Mouse (Mus musculus): ENCODE results near the gene Olfr1499. TPM values are rescaled to one million over a fixed set of nuclear protein-coding genes. Genes with fewer than 3 reads are reported as not detected.

Gene Olfr1499
- not detected in 2 replicates for polyA plus RNA-seq (2015; fragmentation: Nextera tagmentation; extraction: Ambion mirVana)

GRCm38 (mm10) chr19:13819347-13819746, at the start of gene Olfr1499:
Gene Olfr1499 (minus strand): TSS chr19:13819447.

DNA sequence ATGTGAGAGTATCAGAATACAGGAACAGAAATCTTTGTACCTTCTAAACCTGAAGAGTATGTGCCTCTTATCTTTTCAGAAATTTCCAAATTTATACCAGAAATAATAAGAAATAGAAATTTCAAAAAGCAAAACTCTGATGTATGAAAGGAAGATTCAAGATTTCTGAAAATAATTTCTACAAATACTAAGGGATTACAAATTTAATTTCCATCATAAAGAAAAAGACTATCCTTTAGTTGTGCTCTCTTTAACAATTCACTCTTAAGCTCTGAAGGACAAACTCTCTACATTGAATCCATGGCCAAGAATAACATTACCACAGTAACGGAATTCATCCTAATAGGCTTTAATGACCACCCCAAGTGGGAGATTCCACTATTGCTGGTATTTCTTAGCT, 42.2 kb upstream of the Olfr1499 start, which contains the start of gene Olfr1502:
Gene Olfr1502 (plus strand): TSS at position 301 of the 400 bp plus-strand sequence.

DNA sequence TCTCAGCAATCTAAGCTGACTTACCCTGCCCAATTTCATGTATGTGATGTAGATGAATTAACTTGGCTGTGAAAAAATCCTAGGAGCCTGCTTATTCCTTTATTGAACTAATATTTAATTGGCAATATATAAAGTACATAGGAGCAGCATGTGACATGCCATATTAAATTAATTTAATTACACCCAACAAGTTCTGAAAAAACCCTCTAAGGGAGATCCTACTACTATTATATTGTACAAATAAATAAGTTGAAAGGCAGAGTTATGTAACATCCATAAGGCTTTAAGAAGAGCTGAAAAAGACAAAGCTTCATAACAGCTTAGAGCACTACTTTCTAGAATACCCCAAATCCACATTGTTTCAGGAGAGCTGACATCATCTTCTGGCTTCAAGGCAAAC, 31.3 kb upstream of the Olfr1499 start, which contains the start of gene Olfr1501:
Gene Olfr1501 (minus strand): TSS at position 101 of the 400 bp plus-strand sequence.

GRCm38 (mm10) chr19:13830388-13830787, 11.1 kb upstream of the Olfr1499 start, which contains the start of gene Olfr1500:
Gene Olfr1500 (minus strand): TSS chr19:13830488.

DNA sequence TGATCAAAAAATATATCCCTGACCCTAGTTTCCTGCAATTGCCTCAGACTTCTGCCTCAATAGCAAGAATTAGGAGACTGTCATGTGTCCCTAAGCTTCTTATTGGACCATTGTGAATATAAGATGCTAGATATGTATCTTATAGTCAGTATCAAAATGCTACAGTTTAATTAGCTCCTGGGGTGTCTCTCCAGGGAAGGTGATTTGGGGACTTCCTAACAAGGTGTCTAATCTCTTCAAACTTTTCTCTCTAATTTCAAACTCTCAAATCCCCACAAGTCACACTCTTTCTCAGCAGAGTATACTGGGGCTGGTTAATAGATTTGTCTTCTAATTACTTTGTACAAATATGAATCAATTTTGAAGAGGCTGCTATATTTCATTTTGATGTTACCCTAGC, 21.1 kb downstream of the Olfr1499 start, which contains the start of gene Olfr1497:
Gene Olfr1497 (minus strand): TSS at position 101 of the 400 bp plus-strand sequence.

GRCm38 (mm10) chr19:13777578-13777977, 41.7 kb downstream of the Olfr1499 start, which contains the start of gene Olfr1496:
Gene Olfr1496 (plus strand): TSS chr19:13777878.

DNA sequence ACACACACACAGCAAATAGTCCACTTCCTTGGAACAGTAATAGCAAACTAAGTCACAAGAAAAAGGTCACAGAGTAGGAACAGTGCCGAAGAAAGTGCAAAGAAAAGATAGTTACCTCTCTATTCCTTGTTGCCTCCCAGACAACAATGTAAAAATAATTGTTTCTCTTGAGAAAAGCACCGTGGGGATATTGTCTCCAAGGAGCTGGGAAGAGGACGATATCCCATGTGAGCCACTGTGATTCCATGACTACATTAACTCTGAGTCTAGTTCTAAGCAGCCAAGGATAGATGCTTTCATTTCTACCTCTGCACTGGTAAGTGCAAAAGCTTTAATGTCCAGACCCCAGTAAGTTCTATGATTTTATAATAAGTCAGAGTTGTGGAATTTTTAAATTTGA, 54.9 kb downstream of the Olfr1499 start, which contains the start of gene Olfr1495:
Gene Olfr1495 (plus strand): TSS at position 301 of the 400 bp plus-strand sequence.

Other genes starting within 250 kb of the Olfr1499 start
- not detected in 2 replicates for gene Olfr1484, start 235.9 kb downstream of the Olfr1499 start, polyA plus RNA-seq (2015; fragmentation: Nextera tagmentation; extraction: Ambion mirVana)
- not detected in 2 replicates for gene Olfr1487, start 202.1 kb downstream of the Olfr1499 start, polyA plus RNA-seq (2015; fragmentation: Nextera tagmentation; extraction: Ambion mirVana)
- gene Olfr1489, start 187.8 kb downstream of the Olfr1499 start, polyA plus RNA-seq (2015; fragmentation: Nextera tagmentation; extraction: Ambion mirVana): not detected in 2 replicates
- not detected in 2 replicates for gene Olfr1490, start 168.4 kb downstream of the Olfr1499 start, polyA plus RNA-seq (2015; fragmentation: Nextera tagmentation; extraction: Ambion mirVana)
- not detected in 2 replicates for gene Olfr1491, start 122.2 kb downstream of the Olfr1499 start, polyA plus RNA-seq (2015; fragmentation: Nextera tagmentation; extraction: Ambion mirVana)
- gene Olfr1493-ps1, start 96.2 kb downstream of the Olfr1499 start, polyA plus RNA-seq (2015; fragmentation: Nextera tagmentation; extraction: Ambion mirVana): not detected in 2 replicates
- gene Olfr1494, start 79.7 kb downstream of the Olfr1499 start, polyA plus RNA-seq (2015; fragmentation: Nextera tagmentation; extraction: Ambion mirVana): not detected in 2 replicates
- not detected in 2 replicates for gene Olfr1495, start 54.8 kb downstream of the Olfr1499 start, polyA plus RNA-seq (2015; fragmentation: Nextera tagmentation; extraction: Ambion mirVana)
- gene Olfr1496, start 41.6 kb downstream of the Olfr1499 start, polyA plus RNA-seq (2015; fragmentation: Nextera tagmentation; extraction: Ambion mirVana): not detected in 2 replicates
- gene Olfr1497, start 21.2 kb downstream of the Olfr1499 start, polyA plus RNA-seq (2015; fragmentation: Nextera tagmentation; extraction: Ambion mirVana): not detected in 2 replicates
- not detected in 2 replicates for gene Olfr1500, start 11.0 kb upstream of the Olfr1499 start, polyA plus RNA-seq (2015; fragmentation: Nextera tagmentation; extraction: Ambion mirVana)
- not detected in 2 replicates for gene Olfr1501, start 31.2 kb upstream of the Olfr1499 start, polyA plus RNA-seq (2015; fragmentation: Nextera tagmentation; extraction: Ambion mirVana)
- not detected in 2 replicates for gene Olfr1502, start 42.3 kb upstream of the Olfr1499 start, polyA plus RNA-seq (2015; fragmentation: Nextera tagmentation; extraction: Ambion mirVana)
- not detected in 2 replicates for gene Olfr1504, start 78.5 kb upstream of the Olfr1499 start, polyA plus RNA-seq (2015; fragmentation: Nextera tagmentation; extraction: Ambion mirVana)
- gene Olfr1505, start 94.1 kb upstream of the Olfr1499 start, polyA plus RNA-seq (2015; fragmentation: Nextera tagmentation; extraction: Ambion mirVana): not detected in 2 replicates

All from spleen, postnatal 0 days (tissue).